Comparison of ENCODE assay signal across 13 mouse cellular contexts in genomic region chr6:28326720-28327119, GRCm38 (mm10).
"Had no signal": no experiment of that assay in that cellular context is flagged by ENCODE, and none has a peak within 500 bp of the region (broad histone marks: within the 10 kb centered on the region; RNA-seq: fewer than 3 reads in every experiment).

No protein-coding gene starts in this region.

- ATAC-seq: midbrain, embryonic 13.5 days; midbrain, embryonic 15.5 days had no signal

- H3K4me3 ChIP-seq: midbrain, embryonic 13.5 days; midbrain, embryonic 15.5 days; neural tube, embryonic 12.5 days; stomach, embryonic 15.5 days had no signal

- H3K9ac ChIP-seq: liver, embryonic 14.5 days; lung, embryonic 14.5 days; midbrain, embryonic 13.5 days; midbrain, embryonic 15.5 days; neural tube, embryonic 12.5 days; stomach, embryonic 15.5 days had no signal

- H3K27ac ChIP-seq: liver, embryonic 14.5 days; midbrain, embryonic 13.5 days; midbrain, embryonic 15.5 days; neural tube, embryonic 12.5 days; stomach, embryonic 15.5 days; stomach, postnatal 0 days had no signal

- DNase-seq: lung, embryonic 14.5 days; lung, postnatal 10 days; lung, postnatal 4 days; right cerebral cortex, postnatal 14 days; thymus, adult 2 months; thymus, postnatal 25 days; thymus, postnatal 4 days had no signal

- H3K36me3 ChIP-seq: midbrain, embryonic 13.5 days; midbrain, embryonic 15.5 days; neural tube, embryonic 12.5 days; stomach, embryonic 15.5 days had no signal

- H3K9me3 ChIP-seq: midbrain, embryonic 15.5 days; neural tube, embryonic 12.5 days; stomach, embryonic 15.5 days had no signal

- H3K27me3 ChIP-seq: midbrain, embryonic 13.5 days; midbrain, embryonic 15.5 days; neural tube, embryonic 12.5 days; stomach, embryonic 15.5 days had no signal

- H3K4me1 ChIP-seq: neural tube, embryonic 12.5 days; stomach, embryonic 15.5 days had no signal
